Mouse (Mus musculus) brain, adult 2 months (tissue): Measurements from ENCODE around the gene Pla2g12b.
A peak's percentile ranks its signal among the peaks of the same experiment; 100 is the strongest.

ENCODE experiments used
- DNase-seq: peaks from one replicate; pipeline ENCODE4 v3.0.0; 2011; ENCODE audit warnings: low read depth, low spot score

Pla2g12b gene

DNA sequence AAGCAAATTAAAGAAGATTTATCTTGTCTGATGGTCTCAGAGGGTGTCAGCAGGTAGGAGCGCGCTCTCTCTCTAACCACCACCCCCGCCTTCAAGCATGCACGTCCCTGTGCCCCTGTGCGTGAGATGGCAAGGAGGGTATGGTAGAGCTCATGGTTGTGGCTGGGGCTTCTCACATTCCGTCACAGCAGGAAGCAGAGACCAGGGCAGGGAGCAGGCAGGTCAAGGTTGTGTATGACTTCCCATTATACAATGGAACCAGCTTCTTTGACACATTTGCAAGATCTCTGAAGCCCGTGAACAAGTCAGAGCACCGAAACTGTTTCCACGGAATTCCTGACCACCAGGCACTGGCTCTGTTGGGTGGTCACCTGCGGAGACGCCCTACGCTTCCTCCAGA, 6.8 kb downstream of the Pla2g12b start:
- DNase-seq, result no peak

DNA sequence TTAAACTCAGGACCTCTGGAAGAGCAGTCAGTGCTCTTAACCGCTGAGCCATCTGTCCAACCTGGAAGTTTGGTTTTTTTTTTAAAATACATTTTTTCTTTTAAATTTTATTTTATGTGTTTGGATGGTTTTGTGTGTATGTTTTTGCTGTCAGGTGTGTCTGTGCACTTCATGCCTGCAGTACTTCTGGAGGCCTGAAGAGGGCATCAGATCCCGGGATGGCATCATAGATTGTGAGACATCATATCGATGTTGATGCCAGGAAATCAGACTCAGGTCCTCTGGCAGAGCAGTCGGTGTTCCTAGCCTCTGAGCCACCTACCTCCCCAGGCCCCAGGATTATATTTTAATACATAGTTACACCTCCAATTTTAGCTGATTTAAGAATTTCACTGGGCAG, 10.3 kb downstream of the Pla2g12b start:
- no peak for DNase-seq

DNA sequence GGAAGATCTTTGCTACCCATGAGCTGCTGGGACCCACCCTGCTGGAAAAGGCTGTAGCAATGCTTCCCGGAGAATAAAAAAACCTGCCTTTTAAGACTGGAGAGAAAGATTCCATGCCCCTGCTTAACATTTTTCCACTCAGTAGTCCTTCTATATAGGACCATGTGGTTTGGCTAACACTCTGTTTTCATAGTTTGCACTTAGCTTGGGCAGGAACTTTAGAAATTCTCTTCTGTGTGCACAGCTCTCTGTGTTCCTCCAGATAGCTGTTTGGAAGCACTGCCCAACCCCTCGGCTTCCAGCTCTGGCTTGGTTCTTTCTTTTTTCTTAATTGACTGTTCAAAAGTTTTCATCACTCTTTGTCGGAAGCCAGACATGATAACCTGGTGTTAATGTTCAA, 13.2 kb downstream of the Pla2g12b start:
- no peak for DNase-seq

DNA sequence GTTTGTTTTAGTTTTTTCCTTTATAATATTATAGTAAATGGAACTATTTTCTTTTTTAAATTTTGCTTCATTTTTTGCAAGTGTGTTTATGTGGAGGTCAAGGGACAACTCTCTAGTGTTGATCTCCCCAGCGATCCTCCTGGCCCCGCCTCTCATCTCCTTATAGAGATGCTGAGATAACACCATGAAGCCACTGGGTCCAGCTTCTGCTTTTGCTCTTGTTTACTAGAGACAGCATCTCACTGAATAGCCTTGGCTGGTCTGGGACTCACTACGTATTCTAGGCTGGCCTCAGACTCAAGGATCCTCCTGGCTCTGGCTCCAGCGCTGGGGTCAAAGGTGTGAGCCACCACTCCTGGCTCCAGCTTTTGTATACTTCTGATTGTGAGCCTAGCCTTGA, 16.1 kb downstream of the Pla2g12b start:
- no peak for DNase-seq

DNA sequence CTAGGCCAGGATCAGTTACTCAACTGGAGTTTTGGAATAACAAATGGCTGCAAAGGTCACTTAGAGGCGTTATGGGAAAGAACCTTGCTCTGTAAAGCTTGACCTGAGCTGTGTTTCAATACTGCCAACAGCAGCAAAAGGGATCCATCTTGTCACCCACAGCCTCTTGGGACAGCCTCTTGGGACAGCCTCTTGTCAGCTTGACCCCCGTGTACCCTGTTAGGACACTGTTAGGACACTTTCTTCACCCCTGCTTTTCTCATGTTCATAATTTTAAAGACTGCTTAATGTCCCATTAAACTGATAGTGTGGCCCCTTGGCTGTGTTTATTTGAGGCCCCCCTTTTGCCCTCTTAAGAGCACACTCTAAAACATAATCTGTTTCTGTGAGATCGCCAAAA, 21.0 kb downstream of the Pla2g12b start:
- DNase-seq, result no peak

DNA sequence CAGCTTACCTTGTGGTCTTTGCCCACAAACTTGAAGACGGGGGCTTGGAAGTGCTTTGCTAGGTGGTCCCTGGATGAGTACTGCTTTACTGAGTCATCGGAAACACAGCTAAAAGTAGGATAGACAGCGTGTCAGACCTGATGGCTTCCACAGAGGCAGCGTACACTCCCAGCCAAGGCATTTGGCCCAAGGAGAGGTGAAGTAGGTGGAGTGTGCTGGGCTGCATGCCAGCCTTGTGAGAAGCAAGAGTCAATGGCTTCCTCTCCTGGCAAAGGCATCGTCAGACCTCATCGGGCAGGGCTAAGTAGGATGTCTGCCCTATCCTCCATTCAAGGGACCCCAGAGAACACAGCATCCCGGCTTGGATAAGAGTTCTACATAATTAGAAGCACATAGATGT, 21.9 kb downstream of the Pla2g12b start:
- peak; percentile 56 for DNase-seq

DNA sequence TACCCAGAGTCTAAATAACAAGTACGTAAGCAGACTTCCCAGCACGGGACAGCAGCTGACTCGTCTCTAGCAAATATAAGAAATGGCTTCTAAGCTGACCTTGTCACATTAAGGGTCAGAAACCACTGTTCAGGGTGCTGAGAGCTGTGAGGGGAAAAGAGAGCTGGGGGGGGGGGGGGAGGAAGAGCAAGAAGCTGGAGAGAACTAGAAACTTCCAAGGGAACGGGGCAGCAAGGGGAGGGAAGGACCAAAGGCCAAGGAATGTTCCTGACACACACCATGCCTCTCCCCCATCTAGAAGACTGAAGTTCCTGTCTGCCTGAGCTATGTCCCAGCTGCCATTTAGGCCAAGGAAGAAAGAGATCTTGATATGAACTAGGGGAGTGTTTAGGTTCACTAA, 22.9 kb downstream of the Pla2g12b start:
- DNase-seq, result no peak

DNA sequence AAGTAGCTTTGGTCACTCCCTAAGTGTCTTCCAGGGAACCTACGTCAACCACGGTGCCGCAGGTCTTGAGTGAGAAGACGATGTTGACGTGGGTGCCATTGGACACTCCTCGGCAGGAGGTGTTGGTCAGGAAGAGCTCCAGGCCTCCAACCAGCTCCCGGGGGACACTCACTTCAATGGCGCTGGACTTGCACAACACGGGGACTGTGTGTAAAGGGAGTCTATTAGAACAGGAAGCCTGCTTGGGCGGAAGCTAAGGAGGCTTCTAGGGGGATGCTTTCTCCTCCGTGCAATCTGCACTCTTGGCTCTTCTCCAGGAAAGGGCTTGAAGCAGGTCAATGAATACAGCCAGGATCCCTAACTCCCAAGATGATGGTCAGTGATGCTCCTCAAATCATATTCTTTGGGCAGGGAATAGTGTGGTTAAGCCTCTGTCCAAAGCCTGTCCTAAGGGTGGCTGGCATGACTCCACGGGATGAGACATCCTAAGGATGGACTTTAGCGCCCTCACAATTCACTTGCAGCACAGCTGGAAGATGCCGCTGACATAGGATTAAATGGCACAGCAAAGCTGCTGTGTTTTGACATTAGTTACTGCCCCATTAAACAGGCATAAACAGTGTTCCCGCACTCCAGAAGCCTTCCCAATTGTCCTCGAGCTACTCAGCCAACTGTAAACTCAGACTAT, 26.1 kb downstream of the Pla2g12b start:
- DNase-seq, result no peak

DNA sequence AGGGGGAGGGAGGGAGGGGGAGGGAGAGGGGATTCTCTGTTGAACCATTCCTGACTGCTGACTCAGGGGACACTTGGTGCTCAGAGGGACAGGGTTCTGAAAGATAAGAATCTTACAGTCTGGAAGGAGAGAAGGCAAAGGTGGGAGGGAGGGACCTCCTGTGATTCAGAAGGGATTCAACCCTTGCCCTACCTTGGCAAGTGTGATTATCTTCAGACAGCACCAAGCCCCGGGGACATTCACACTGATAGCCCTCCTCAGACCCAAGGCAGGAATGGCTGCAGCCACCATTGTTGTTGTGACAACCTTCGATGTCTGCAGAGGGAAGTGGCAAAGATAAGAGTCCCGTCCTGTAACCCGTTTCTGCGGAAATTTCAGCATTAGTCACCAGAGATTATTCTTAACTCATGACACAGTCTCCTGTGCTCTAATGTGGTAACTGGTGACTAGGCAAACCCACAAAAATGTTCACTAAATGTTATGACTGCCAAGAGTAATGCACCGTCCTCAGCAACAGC, 27.3 kb downstream of the Pla2g12b start:
- peak; percentile 56 for DNase-seq

DNA sequence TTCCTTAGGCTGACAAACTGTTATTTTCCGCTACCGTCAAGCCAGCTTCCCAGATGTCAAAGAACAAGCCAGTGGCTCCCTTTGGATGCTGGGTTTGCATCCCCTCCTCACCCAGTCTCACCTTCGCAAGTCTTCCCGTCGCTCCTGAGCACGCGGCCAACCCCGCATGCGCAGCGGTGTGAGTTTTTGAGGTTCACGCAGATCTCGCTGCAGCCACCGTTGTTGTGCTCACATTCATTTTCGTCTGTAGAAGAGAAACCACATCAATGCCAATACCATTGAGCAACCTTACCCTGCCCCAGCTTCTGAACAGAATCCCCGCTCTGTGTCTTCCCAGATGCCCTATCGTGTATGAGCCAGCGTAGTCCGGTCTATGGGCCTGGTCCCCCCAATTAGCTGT, 32.3 kb downstream of the Pla2g12b start:
- no peak for DNase-seq

DNA sequence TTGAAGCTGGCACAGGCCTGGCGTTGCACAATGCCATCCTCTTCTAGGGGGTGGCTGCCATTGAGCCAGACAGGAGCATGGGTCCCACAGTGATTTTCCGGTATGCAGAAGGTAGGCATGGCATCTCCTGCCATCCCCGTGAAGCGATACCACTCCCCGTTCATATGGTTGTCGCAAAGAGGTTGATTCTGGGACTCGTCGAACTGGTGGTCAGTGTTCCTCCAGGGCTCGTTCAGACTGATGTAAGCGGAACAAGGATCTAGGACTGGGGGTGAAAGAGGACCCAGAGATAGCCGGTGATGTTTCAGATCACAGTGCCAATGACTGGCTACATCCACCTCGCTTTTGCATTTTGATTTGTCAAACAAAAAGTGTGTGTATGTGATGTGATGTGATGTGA, 35.2 kb downstream of the Pla2g12b start:
- DNase-seq, result no peak

DNA sequence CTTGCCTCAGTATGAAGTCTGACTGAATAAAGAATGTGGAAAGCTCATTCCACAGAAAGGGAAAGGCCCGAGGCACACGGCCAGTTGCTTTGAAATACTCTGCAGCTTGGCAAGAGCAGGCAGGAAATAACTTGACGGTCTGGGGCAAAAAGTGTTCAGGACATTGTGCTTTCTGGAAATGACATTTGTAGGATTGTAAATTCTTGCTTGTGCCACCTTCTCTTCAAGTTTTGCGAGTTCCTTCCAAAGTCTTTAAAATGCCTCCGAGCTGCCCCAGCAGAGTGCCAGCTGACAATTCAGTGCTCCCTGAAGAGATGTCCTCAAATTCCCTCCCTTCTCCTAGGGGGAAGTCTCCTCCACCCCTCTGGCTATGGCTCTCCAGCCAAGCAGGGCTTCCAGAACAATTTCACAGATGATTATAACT, 36.1 kb downstream of the Pla2g12b start:
- DNase-seq, result no peak

DNA sequence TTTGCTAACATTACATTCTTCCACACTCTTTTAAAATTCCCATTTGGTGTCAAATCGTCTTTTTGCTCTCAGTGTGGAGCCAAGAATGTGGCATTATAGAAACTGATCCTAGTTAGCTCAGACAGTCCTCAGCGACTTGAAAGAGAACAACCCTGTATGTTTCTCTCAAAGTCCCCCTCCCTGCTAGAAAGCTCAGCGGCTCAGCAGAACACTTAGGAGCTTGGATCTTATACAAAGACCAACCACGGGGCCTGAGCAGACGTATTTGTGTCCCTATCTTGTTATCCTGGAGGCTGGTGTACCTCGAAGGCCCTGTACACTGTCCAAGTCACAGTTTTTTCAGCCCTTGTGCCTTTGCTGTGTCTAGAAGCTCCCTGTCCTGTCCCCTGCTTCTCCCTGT, 36.7 kb downstream of the Pla2g12b start:
- DNase-seq, result no peak

DNA sequence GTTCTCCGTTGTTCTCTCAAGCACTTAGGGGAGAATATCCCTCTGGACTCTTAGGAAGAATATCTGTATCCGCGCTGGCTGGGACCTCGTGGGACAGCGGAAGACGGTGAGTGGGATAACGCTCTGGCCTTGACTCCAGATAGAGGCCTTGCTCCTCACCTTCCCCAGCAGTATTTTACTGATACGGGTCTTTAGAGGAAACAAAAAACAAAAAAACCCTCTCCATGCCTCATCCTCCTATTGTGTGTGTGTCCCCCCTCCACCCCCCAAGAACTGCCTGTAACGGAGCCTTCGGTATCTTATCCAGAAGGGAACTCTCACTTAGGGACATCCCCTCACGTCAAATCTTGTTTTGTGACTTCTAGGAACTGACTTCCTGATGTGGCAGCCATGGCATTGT, 38.3 kb downstream of the Pla2g12b start, which contains the start of gene Oit3:
Gene Oit3, minus strand, starts transcription at position 44 of the 400 bp plus-strand sequence.
- DNase-seq, result no peak

DNA sequence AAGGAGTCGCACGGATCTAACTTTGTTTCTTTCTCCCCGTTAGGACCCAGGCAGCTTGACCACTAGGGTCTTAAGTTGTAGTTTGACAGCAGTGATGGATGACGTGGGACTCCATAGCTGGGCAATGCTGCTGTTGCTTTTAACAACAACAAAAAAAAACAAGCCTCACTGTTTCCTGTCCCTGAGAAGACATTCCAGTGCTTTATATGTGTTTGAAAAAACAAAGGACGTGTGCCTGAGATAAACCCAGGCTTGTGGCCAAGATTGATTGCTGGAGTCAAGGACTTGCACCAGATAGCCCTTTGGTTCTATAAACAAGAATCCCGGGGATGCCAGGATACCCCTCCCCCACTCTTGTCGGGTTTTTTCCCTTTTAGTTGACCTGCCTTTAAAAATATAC, 39.8 kb downstream of the Pla2g12b start:
- no peak for DNase-seq

DNA sequence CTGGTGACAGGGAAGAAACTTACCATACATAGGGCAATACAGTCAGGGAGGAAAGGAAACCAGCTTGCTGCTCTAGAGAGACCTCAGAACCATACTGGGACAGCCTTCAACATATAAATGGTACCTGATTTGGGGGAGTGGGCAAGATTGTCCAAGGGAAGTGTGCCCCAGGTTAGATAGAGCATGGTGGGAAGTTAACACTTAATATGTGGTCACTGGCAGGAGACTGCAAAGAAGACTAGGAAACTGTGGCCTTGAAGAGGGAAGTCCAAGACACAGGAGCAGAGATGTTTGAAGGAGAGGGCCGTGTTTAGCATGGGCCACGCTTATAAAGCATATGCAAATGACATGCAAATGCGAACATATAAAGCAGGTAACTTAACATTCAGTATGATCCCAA, 40.6 kb downstream of the Pla2g12b start:
- DNase-seq, result no peak

DNA sequence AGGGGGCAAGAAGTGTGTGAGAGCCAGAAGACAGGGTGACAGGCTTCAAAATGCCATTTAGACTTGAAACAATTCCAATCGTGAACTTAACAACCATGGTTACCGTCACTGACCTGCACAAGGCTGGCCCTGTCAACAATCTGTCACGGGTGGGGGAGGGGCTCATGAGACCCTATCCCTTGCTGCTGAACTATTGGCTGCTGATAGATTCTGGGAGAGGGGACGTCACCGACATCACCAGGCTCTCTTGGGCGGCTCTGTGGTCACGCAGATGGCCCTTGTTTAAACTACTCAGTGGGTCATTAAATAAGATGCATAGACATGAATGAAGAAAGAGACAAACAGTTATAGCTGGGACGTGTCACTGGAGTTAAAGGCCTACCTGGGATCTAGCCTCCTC, 41.2 kb downstream of the Pla2g12b start:
- DNase-seq, result no peak

DNA sequence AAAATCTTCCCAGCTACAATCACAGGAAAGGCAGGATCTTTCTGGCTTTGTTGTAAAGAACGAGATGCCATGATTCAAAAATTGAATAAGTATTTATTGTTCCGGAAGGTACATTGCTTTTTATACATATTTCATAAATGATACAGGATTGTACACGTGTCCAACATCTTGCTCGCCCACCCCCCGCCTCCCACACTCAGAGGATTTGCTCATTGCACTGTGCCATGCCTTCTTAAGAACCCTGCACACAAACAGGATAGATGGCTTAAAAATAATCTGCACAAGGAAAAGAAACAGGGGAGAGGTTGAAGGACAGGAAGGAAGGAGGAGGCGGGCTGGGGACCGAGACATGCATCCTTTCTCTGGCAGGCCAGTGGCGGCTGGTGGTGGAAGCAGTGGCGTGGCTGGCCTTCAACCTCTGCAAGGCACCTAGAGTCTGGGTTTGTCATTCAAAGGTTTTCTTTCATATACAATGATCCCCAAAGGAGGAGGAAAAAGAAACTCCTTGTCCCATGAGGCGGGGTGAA, 43.5 kb downstream of the Pla2g12b start:
- DNase-seq, result no peak

DNA sequence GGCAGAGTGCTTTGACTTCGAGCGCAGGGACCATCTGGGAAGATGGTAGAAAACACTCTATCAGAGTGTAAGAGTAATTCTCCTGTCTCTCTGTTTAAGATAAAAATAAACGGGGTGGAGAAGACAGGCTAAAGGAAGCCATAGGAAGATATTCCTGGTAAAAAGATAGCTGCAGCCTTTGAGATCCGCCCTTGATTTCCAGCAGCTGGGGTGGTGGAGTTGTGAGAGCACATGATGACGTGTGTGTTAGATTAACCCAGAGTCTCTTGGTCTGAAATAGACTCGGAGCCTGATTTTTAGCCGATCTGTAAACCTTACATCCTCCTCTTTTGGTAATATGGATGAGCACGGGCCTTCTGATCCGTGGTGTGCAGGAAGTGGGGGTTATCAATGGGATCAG, 44.1 kb downstream of the Pla2g12b start:
- peak; percentile 83 for DNase-seq

DNA sequence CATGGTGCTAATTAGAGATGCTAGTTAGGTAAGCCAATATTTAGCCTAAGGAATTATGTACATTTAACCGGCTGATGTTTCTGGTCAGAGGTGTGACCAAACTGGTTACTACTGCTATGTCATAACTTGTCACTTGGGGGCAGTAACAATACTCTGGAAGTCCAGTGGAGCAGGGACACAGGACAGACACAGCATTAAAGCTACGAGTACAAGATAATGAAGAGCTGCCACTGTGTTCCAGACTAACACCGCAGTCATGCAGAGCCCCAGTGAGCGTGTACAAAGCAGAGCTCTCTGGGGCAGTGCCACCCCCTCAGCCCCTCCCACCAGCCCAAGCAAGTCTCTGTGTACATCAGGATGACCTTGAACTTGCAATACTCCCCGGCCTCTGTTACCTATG, 48.4 kb downstream of the Pla2g12b start:
- peak; percentile 72 for DNase-seq

DNA sequence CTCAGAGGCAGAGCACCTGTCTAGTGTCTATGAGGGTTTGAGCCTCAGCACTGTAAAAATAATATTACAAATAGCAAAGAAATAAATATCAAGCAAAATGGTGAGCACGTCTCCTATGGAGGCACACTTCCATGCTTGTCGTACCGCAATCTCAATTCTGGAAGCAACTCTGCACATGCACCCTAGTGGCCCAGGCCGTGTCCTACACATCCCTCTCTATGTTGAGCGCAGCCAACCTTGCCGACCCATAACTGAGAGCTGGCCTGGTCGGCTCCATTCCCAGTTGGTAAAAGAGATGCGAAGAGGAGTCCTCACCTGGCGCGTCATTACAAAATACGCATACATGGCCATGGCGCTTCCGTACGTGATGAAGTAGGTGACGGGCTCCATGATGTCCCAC, 51.2 kb downstream of the Pla2g12b start:
- no peak for DNase-seq

DNA sequence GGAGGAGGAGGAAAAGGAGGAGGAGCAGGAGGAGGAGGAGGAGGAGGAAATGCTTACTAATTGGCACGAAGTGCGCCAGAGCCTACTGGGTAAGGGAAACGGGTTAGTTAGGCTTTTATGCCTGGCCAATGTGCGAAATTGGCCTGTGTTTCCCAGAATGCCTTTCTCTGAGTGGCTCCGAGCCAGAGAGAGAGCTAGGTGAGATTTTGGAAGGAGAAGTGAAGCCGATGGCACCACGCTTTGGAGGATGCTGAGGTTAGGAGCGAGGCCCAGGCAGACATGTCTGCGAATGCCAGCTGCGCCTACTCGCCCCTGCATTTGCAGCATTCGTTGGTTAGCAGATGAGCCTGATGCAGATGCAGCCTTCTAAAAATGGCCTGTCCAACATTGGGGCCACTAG, 56.3 kb downstream of the Pla2g12b start:
- peak; percentile 76 for DNase-seq

DNA sequence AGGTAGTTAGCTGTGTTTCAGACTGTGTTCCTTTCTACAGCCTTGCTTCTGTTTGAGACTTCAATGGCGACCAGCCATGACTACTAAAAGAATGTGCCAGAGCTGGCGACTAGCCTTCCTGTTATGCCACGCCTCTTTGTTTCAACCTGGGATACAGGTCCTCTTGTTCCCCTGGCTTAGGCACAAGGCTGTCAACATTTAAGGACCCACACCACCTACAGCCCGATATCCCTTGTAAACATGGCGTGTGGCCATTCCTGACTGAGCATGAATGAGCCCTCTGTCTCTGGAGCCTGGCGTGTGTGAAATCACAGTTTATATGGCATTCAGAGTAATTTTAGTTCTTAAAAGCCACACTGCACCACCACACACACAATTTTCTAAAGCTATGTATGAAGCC, 58.8 kb downstream of the Pla2g12b start:
- DNase-seq, result no peak

DNA sequence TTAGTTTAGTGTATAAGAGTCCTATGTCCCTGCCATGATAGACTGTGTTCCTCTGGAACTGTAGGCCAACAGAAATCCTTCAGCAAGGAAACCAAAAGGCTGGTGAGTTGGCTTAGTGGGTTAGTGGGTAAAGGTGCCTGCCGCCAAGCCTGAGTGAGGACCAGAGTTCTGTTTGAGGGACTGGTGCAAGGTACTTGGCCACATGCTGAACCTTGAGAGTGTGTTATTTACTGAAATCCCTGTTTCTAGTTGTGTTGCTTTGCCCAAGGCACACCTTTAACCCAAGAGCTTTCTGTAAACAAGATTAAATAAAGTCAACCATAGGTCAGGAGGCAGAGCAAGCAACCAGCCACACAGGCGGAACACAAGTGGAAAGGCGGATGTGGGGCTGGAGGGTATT, 62.1 kb downstream of the Pla2g12b start:
- DNase-seq, result no peak
